Mouse (Mus musculus) cerebellum, adult 2 months (tissue): ENCODE measurements around the gene Rps8.

ENCODE experiments used
- CTCF ChIP-seq: fragments of 200-500 bp; IDR thresholded peaks from 2 replicates; pipeline ENCODE4 v1.5.1; 2011; ENCODE audit warnings: low read depth, mild to moderate bottlenecking, control low read depth, low read length, moderate library complexity, borderline replicate concordance; ENCODE audit not compliant: insufficient read depth
- POLR2A ChIP-seq: fragments of 200-500 bp; IDR thresholded peaks from 2 replicates; pipeline ENCODE4 v1.6.1; 2011; ENCODE audit warnings: low read length, control low read depth, borderline replicate concordance; ENCODE audit not compliant: insufficient read depth

- no peak for TF ChIP-seq CTCF
- no peak for TF ChIP-seq POLR2A
These were observed 23.9 kb downstream of the Rps8 start for GRCm38 (mm10) chr4:117131890-117132793.
